Mouse (Mus musculus): ENCODE data around the gene Dld.

- no peak for TF ChIP-seq CTCF (IDR thresholded peaks at IDR 0.05; ENCODE audit: borderline replicate concordance, insufficient read depth, low read depth, low read length)
- no peak for TF ChIP-seq POLR2A (IDR thresholded peaks at IDR 0.05; ENCODE audit: borderline replicate concordance, insufficient read depth, low read length)
Measured at GRCm38 (mm10) chr12:31320817-31321216, 30.4 kb downstream of the Dld start.

Measured in cerebellum, adult 2 months (tissue).